Mouse (Mus musculus) C2C12 (cell line): Measurements from ENCODE around the gene Diras1.
"Not testable (repeated sequence)": the region's sequence is repeated elsewhere in the genome, so short reads cannot be mapped to it uniquely, and the experiment has no call there.

Source experiments
- CEBPB ChIP-seq: IDR thresholded peaks from one replicate; pipeline ENCODE4 v1.6.1; 2011; ENCODE audit warnings: low read depth, mild to moderate bottlenecking, control low read depth, moderate library complexity
- CTCF ChIP-seq: IDR thresholded peaks from one replicate; pipeline ENCODE4 v1.5.1; 2011; ENCODE audit not compliant: control insufficient read depth, insufficient read depth, insufficient read length
- FOSL1 ChIP-seq: IDR thresholded peaks from one replicate; pipeline ENCODE4 v1.8.0; 2011; ENCODE audit warnings: mild to moderate bottlenecking, low read length; ENCODE audit not compliant: poor library complexity, insufficient read depth, severe bottlenecking
- MAX ChIP-seq: IDR thresholded peaks from one replicate; pipeline ENCODE4 v1.6.1; 2011; ENCODE audit warnings: mild to moderate bottlenecking, control low read depth
- MYOG ChIP-seq: IDR thresholded peaks from one replicate; pipeline ENCODE4 v1.6.1; 2011; ENCODE audit not compliant: control insufficient read depth, insufficient read length; ENCODE audit errors: extremely low read depth
- USF1 ChIP-seq: IDR thresholded peaks from one replicate; pipeline ENCODE4 v1.6.1; 2011; ENCODE audit warnings: low read depth, mild to moderate bottlenecking, control low read depth, moderate library complexity

DNA sequence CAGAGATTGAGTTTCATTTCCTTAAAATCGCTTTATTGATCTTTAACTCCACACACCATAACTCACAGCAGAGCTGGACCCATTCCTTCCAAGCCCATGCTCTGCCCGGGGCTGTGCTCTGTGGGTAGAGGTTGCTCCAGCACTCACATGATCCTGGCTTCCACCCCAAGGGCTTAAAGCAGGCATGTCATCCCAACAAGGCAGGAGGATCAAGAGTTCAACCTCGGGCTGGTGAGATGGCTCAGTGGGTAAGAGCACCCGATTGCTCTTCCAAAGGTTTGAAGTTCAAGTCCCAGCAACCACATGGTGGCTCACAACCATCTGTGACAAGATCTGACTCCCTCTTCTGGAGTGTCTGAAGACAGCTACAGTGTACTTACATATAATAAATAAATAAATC lies 35.6 kb downstream of the Diras1 start:
- not testable (repeated sequence) for TF ChIP-seq CTCF, CEBPB, USF1, MYOG, MAX, FOSL1
